Mouse (Mus musculus) midbrain, embryonic 16.5 days (tissue): Measurements from ENCODE around the gene P2ry2. TPM values are rescaled to one million over a fixed set of nuclear protein-coding genes. Genes with fewer than 3 reads are reported as not detected.

Source experiments
- ATAC-seq: fragments of 200-750 bp; cut with Nextera tagmentation; 2 replicates; pipeline ENCODE4 v1.8.0; 2017; ENCODE audit warnings: moderate TSS enrichment
- H3K27ac ChIP-seq: fragments of 300-500 bp; sonication (generic); 2 replicates; pipeline ENCODE4 v1.5.1; 2014; ENCODE audit warnings: mild to moderate bottlenecking, low read length, mixed read lengths
- H3K27me3 ChIP-seq: fragments of 300-500 bp; sonication (generic); 2 replicates; pipeline ENCODE4 v1.6.1; 2014; ENCODE audit warnings: low read depth, low read length, mixed read lengths; ENCODE audit not compliant: control insufficient read depth, insufficient read depth
- H3K36me3 ChIP-seq: fragments of 300-500 bp; sonication (generic); 2 replicates; pipeline ENCODE4 v1.6.1; 2014; ENCODE audit warnings: mild to moderate bottlenecking, low read length, moderate library complexity, mixed read lengths; ENCODE audit not compliant: control insufficient read depth, insufficient read depth
- H3K4me1 ChIP-seq: fragments of 300-500 bp; sonication (generic); 2 replicates; pipeline ENCODE4 v1.6.1; 2014; ENCODE audit warnings: mild to moderate bottlenecking, low read length, mixed read lengths; ENCODE audit not compliant: control insufficient read depth, insufficient read depth
- H3K4me2 ChIP-seq: fragments of 300-500 bp; sonication (generic); 2 replicates; pipeline ENCODE4 v1.6.1; 2014; ENCODE audit warnings: mild to moderate bottlenecking, low read length, mixed read lengths
- H3K4me3 ChIP-seq: fragments of 300-500 bp; sonication (generic); 2 replicates; pipeline ENCODE4 v1.5.1; 2014; ENCODE audit warnings: low read depth, mild to moderate bottlenecking, low read length, moderate library complexity, mixed read lengths
- H3K9ac ChIP-seq: fragments of 300-500 bp; sonication (generic); 2 replicates; pipeline ENCODE4 v1.6.1; 2014; ENCODE audit warnings: low read depth, low read length, mixed read lengths
- H3K9me3 ChIP-seq: fragments of 300-500 bp; sonication (generic); replicated peaks from 2 replicates; pipeline ENCODE4 v1.6.1; 2014; ENCODE audit warnings: mild to moderate bottlenecking, low read length, mixed read lengths; ENCODE audit not compliant: control insufficient read depth, poor library complexity, severe bottlenecking
- WGBS: fragments of 180-500 bp; shearing (Covaris S2); extraction: QIAGEN DNeasy Blood & Tissue Kit; methylation state at CpG from one replicate; pipeline ENCODE4 v1.1.7; 2014; 5-methylcytosine and 5-hydroxymethylcytosine counted together
- polyA plus RNA-seq: library from polyadenylated mRNA; unstranded; fragments of >200 nt; fragmentation: Nextera tagmentation; extraction: Ambion mirVana; gene quantifications from 2 replicates; pipeline ENCODE4 v1.2.1, GENCODE M21; 2015

P2ry2 gene
- polyA plus RNA-seq, 1 experiment from 2014 or later, result 0.21 TPM

GRCm38 (mm10) chr7:100950481-100951010 is 62.1 kb downstream of the P2ry2 start:
- Histone ChIP-seq H3K9me3 (no peaks in the 10 kb centered on the region), H3K4me2 (no peak overlapping the region), H3K4me1 (no peaks in the 10 kb centered on the region), H3K36me3 (no peaks in the 10 kb centered on the region), H3K27ac (no peak overlapping the region), H3K27me3 (no peaks in the 10 kb centered on the region), H3K4me3 (no peak overlapping the region), H3K9ac (no peak overlapping the region)
- 64% methylated on average over 12 of the region's 12 CpGs for WGBS
- ATAC-seq, result no peak

GRCm38 (mm10) chr7:100950031-100950430 is 62.6 kb downstream of the P2ry2 start:
- no peaks in the 10 kb centered on the region for H3K27me3 ChIP-seq

More at GRCm38 (mm10) chr7:100950031-100950430, 62.6 kb downstream of the P2ry2 start:
- H3K9ac ChIP-seq, result no peak overlapping the region
- no peaks in the 10 kb centered on the region for H3K9me3 ChIP-seq
- WGBS, result 60% methylated on average over 5 of the region's 5 CpGs
- no peaks in the 10 kb centered on the region for H3K4me1 ChIP-seq
- no peak overlapping the region for H3K4me2 ChIP-seq
- H3K4me3 ChIP-seq, result no peak overlapping the region
- H3K27ac ChIP-seq, result no peak overlapping the region
- no peak for ATAC-seq
- H3K36me3 ChIP-seq, result no peaks in the 10 kb centered on the region

Other genes with a start within 250 kb of the P2ry2 start
- 5.0 and 5.4 TPM in 2 replicates for gene Relt, start 149.4 kb downstream of the P2ry2 start, polyA plus RNA-seq
- gene Arhgef17, start 80.8 kb downstream of the P2ry2 start, polyA plus RNA-seq, result 13.8 and 17.6 TPM in 2 replicates
- gene P2ry6, start 38.2 kb downstream of the P2ry2 start, polyA plus RNA-seq, result 2.8 and 3.0 TPM in 2 replicates
- gene Fchsd2, start 80.0 kb upstream of the P2ry2 start, polyA plus RNA-seq, result 42.0 and 45.2 TPM in 2 replicates